Mouse (Mus musculus): ENCODE data around the gene Itpr2. TPM values are rescaled to one million over a fixed set of nuclear protein-coding genes. Genes with fewer than 3 reads are reported as not detected.

Itpr2 gene
- polyA plus RNA-seq, 1 experiment from 2014 or later, result 19.4 TPM

DNA sequence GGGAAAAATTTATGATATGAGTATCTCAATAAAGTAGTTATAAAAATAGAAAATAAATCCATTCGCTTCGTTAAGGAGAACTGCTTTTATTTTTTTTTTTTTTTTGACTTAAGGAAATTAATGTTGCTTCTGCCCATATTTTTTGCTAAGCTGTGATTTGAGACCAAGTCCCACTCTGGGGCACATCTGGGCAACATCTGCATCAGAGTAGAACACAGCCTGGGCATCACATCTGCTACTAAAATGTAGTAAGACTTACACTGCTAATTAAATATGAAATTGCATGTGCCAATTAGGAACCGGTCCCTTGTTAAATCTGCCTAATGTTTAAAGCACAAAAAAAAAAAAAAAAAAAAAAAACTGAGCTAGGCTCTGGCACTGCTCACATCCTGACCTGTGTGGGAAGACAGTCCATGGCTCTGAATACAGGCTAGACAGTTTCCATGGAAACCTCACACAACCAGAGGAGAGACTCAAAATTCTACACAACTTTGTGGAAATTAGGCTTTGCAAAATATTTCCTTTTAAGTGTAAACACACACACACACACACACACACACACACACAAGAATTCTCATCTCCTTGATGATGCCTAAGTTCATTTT, 247.7 kb downstream of the Itpr2 start:
- Histone ChIP-seq H3K36me3 (0 out of 2 replicates have a peak, but pooled peaks cover 5% of the 10 kb centered on the region), H3K27ac (no peak overlapping the region)

DNA sequence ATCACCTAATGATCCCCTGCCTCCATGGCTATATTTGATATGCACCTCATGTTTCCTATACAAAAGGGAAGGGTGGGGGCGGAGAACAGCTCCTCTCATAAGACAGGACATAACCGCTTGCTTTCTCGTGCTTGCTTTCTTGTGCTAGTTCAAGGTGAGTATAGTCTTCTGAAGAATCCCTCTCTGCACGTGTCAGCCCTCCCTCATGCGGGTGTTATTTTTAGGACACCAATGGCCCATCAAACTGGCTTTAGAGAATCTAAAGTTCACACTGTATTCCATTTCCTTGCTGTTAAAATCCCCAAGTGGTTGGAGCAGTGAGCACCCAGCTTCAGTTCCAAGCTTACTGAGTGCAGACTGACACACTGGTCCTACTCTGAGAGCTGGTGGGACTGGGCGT, 252.9 kb downstream of the Itpr2 start:
- Histone ChIP-seq H3K4me3 (no peak overlapping the region), H3K27ac (no peak overlapping the region), H3K4me1 (peaks cover 3% of the 10 kb centered on the region; the same call in 1 of the 2 replicates), H3K36me3 (peaks cover 5% of the 10 kb centered on the region; the same call in 1 of the 2 replicates), H3K9me3 (no peaks in the 10 kb centered on the region), H3K27me3 (ENCODE audit: insufficient read depth, poor library complexity, severe bottlenecking) (no peaks in the 10 kb centered on the region)
- 74% methylated on average over 6 of the region's 6 CpGs for WGBS
- DNase-seq (ENCODE audit: low spot score), result no peak

More for the DNA sequence above, 247.7 kb downstream of the Itpr2 start:
- peaks cover 4% of the 10 kb centered on the region; the same call in 1 of the 2 replicates for H3K4me1 ChIP-seq
- no peaks in the 10 kb centered on the region for H3K27me3 ChIP-seq (ENCODE audit: insufficient read depth, poor library complexity, severe bottlenecking)
- no peak overlapping the region for H3K4me3 ChIP-seq
- DNase-seq (ENCODE audit: low spot score), result no peak
- 92% methylated on average over 3 of the region's 3 CpGs for WGBS
- no peaks in the 10 kb centered on the region for H3K9me3 ChIP-seq

DNA sequence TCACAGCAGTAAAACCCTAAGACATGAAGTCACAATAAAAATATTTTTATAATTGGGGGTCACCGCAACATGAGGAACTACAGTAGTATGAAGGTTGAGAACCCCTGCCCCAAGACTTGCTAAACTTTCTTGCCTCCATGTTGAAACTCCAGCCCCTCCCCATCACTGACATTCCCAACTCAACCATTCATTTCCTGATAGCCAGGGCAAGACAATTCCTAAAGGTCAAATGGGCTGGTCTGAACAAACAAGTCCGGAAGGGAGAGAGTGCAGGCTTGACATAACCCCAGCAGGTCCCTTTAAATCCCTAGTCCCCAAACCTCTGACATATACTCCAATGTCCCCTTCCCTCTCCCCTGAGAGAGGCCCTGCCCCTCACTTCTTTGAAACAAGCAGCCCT, 253.7 kb downstream of the Itpr2 start:
- H3K9me3 ChIP-seq, result no peaks in the 10 kb centered on the region
- H3K4me1 ChIP-seq, result peaks cover 3% of the 10 kb centered on the region; the same call in 1 of the 2 replicates
- H3K27ac ChIP-seq, result no peak overlapping the region
- 74% methylated on average over 2 of the region's 2 CpGs for WGBS
- DNase-seq (ENCODE audit: low spot score), result no peak
- no peak overlapping the region for H3K4me3 ChIP-seq
- peaks cover 11% of the 10 kb centered on the region; the same call in 1 of the 2 replicates for H3K36me3 ChIP-seq
- H3K27me3 ChIP-seq (ENCODE audit: insufficient read depth, poor library complexity, severe bottlenecking), result no peaks in the 10 kb centered on the region

DNA sequence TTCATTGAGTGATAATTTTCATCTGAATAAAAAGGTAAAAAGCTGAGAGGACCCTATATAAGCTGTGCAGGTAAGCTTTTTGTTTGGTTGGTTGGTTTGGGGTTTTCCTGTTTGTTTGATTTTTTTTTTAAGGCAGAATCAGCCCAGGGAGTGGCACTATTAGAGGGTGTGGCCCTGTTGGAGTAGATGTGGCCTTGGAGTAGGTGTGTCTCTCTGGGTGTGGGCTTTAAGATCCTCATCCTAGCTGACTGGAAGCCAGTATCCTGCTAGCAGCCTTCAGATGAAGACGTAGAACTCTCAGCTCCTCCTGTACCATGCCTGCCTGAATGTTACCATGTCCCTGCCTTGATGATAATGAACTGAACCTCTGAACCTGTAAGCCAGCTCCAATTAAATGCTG, 254.1 kb downstream of the Itpr2 start:
- H3K9me3 ChIP-seq, result no peaks in the 10 kb centered on the region
- H3K27me3 ChIP-seq (ENCODE audit: insufficient read depth, poor library complexity, severe bottlenecking), result no peaks in the 10 kb centered on the region
- no peak overlapping the region for H3K4me3 ChIP-seq
- H3K4me1 ChIP-seq, result peaks cover 3% of the 10 kb centered on the region; the same call in 1 of the 2 replicates
- DNase-seq (ENCODE audit: low spot score), result no peak
- 82% methylated on average over 1 of the region's 1 CpGs for WGBS
- H3K27ac ChIP-seq, result no peak overlapping the region
- peaks cover 11% of the 10 kb centered on the region; the same call in 1 of the 2 replicates for H3K36me3 ChIP-seq

DNA sequence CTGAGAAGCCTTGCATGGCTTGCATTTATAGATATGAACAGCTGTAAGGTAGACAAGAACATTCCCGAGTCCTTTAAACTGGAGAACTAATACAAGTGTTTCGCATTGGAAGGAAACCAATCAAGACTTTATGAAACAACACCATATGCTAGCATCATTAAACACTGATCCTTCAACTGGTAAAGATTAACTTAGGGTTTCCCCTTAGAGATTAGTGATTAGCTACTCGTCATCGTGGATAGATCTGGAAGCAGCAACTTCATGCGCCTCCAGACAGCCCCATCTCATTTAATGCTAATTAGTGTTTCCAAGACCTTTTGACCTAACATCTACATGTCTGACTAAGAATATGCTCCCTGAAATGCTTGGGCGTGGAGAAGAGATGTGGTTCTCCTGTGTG, 255.7 kb downstream of the Itpr2 start:
- DNase-seq (ENCODE audit: low spot score), result no peak
- Histone ChIP-seq H3K27me3 (ENCODE audit: insufficient read depth, poor library complexity, severe bottlenecking) (no peaks in the 10 kb centered on the region), H3K4me3 (no peak overlapping the region), H3K36me3 (peaks cover 11% of the 10 kb centered on the region; the same call in 1 of the 2 replicates), H3K4me1 (peaks cover 5% of the 10 kb centered on the region; the same call in 1 of the 2 replicates), H3K27ac (no peak overlapping the region), H3K9me3 (no peaks in the 10 kb centered on the region)
- 87% methylated on average over 6 of the region's 6 CpGs for WGBS

DNA sequence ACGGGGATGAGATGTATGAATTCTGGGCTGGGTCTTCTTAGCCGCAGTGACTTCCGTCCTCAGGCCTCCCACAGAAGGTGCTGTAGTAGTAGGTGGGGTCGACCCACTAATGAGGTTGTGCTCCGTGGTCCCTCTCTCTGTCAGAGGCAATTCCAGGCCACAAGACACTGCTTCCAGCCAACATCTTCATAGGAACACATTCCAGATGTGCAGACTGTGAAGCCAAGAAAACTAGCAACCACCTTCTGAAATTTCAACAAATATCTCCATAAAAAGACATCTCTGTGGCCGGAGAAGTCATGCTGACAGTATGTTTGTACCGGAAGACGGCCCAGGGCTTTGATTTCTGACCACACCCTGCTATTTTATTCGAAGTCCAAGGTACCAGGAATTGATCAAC, 256.1 kb downstream of the Itpr2 start:
- no peak overlapping the region for H3K4me3 ChIP-seq
- peaks cover 5% of the 10 kb centered on the region; the same call in 1 of the 2 replicates for H3K4me1 ChIP-seq
- no peak for DNase-seq (ENCODE audit: low spot score)
- no peak overlapping the region for H3K27ac ChIP-seq
- H3K9me3 ChIP-seq, result no peaks in the 10 kb centered on the region
- WGBS, result 85% methylated on average over 9 of the region's 9 CpGs
- H3K27me3 ChIP-seq (ENCODE audit: insufficient read depth, poor library complexity, severe bottlenecking), result no peaks in the 10 kb centered on the region
- H3K36me3 ChIP-seq, result peaks cover 11% of the 10 kb centered on the region; the same call in 1 of the 2 replicates

DNA sequence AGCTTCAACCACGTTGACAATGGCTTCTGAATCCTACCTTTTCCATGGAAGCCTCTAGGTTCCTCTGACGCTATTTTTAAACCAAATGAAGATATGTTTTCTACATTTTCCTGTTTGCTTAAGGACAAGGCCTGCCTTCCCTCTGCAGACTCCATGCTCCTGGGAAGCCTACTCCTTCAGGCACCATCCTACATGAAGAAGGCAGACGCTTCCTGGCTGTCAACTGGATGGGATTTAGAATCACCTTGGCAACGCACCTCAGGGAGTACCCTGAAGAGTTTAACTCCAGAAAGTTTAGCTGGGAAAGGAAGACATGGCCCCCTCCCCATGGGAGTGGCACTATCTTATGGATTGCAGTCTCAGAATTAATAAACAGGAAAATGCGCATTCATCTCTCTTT, 259.0 kb downstream of the Itpr2 start:
- WGBS, result 70% methylated on average over 5 of the region's 5 CpGs
- no peak overlapping the region for H3K27ac ChIP-seq
- no peak overlapping the region for H3K4me3 ChIP-seq
- DNase-seq (ENCODE audit: low spot score), result no peak
- H3K4me1 ChIP-seq, result peaks cover 2% of the 10 kb centered on the region; the same call in 1 of the 2 replicates
- no peaks in the 10 kb centered on the region for H3K9me3 ChIP-seq
- H3K27me3 ChIP-seq (ENCODE audit: insufficient read depth, poor library complexity, severe bottlenecking), result no peaks in the 10 kb centered on the region
- peaks cover 15% of the 10 kb centered on the region; the same call in 1 of the 2 replicates for H3K36me3 ChIP-seq

DNA sequence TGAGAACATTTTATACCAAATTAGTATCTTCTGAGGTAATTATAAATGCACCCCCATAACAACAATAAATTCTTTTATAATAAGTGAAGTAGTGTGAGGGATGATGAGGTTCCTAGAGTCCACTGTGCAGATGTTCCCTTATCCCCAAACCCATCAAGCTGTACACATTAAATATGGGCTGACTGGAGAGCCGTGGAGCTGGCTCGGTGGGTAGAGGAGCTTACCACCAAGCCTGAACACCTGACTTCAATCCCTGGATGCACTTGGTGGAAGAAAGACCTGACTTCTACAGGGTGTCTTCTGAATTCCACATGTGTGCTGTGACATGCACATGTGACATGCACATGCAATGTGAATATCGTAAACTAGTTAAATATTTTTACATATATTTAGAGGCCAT, 260.7 kb downstream of the Itpr2 start:
- peaks cover 32% of the 10 kb centered on the region for H3K36me3 ChIP-seq
- no peaks in the 10 kb centered on the region for H3K27me3 ChIP-seq (ENCODE audit: insufficient read depth, poor library complexity, severe bottlenecking)
- no peak overlapping the region for H3K4me3 ChIP-seq
- 94% methylated on average over 3 of the region's 3 CpGs for WGBS
- no peak for DNase-seq (ENCODE audit: low spot score)
- no peak overlapping the region for H3K27ac ChIP-seq
- H3K4me1 ChIP-seq, result peaks cover 2% of the 10 kb centered on the region; the same call in 1 of the 2 replicates
- H3K9me3 ChIP-seq, result no peaks in the 10 kb centered on the region

DNA sequence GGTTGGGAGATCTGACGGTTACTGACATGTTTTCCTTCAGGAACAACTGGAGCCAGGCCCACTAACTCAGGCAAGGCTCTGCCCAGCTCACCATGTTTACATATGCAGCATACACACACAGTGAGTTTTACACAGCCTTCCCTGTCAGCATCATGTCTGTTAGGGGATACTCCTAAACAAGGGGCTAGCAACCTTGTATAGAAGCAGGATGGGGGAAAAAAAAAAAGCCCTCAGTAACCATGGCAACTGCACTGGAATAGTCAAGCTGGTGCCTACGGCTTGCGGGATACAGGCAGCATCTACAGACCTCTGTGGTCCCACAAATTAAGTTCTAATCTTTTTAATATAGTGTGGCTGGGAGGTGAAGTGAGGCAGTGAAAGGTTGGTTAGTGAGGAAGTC, 266.9 kb downstream of the Itpr2 start:
- Histone ChIP-seq H3K27me3 (ENCODE audit: insufficient read depth, poor library complexity, severe bottlenecking) (no peaks in the 10 kb centered on the region), H3K27ac (no peak overlapping the region), H3K4me1 (peaks cover 3% of the 10 kb centered on the region; the same call in 1 of the 2 replicates), H3K9me3 (no peaks in the 10 kb centered on the region), H3K36me3 (peaks cover 36% of the 10 kb centered on the region), H3K4me3 (no peak overlapping the region)
- DNase-seq (ENCODE audit: low spot score), result no peak
- WGBS, result 75% methylated on average over 3 of the region's 3 CpGs

DNA sequence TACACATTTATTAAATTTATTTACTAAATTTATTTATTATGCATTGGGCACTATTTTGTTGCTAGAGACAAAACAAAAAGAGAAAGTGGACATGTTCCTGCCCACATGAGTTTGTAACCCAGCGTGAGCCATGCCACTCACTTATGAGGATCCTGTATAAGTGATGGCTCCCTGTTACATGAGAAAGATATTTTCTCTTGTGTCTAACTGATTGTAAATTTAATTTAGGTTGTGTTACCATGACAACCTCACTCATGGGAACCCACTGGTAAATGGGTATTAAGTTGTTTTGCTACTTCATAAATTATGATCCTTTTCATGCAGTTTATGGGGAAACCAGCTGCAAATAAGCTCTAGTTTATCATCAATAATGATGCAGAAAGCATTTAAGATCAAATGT, 267.6 kb downstream of the Itpr2 start:
- no peak overlapping the region for H3K27ac ChIP-seq
- WGBS, result 97% methylated on average over 1 of the region's 1 CpGs
- H3K4me3 ChIP-seq, result no peak overlapping the region
- peaks cover 3% of the 10 kb centered on the region; the same call in 1 of the 2 replicates for H3K4me1 ChIP-seq
- H3K27me3 ChIP-seq (ENCODE audit: insufficient read depth, poor library complexity, severe bottlenecking), result no peaks in the 10 kb centered on the region
- no peaks in the 10 kb centered on the region for H3K9me3 ChIP-seq
- peaks cover 36% of the 10 kb centered on the region for H3K36me3 ChIP-seq
- DNase-seq (ENCODE audit: low spot score), result no peak

DNA sequence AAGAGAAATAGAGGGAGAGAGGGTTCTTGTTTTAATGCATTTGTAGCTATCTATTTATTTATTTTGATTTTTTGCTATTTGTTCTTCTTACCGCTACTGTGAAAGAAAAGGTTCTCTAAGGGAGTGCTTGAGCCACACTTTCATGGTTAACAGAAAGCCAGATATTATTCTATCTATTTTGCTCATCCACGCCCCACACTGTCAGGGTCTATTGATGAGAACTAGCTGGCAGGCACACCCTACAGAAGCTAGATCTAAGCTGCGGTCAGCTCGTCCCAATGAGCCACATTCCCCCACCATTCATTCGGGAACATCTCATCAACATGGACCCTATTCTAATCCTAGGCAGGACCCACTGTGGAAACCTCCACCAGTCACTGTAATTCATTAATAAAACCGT, 271.1 kb downstream of the Itpr2 start:
- Histone ChIP-seq H3K27me3 (ENCODE audit: insufficient read depth, poor library complexity, severe bottlenecking) (no peaks in the 10 kb centered on the region), H3K27ac (no peak overlapping the region), H3K36me3 (peaks cover 15% of the 10 kb centered on the region; the same call in 1 of the 2 replicates), H3K9me3 (no peaks in the 10 kb centered on the region), H3K4me3 (no peak overlapping the region), H3K4me1 (peaks cover 3% of the 10 kb centered on the region; the same call in 1 of the 2 replicates)
- DNase-seq (ENCODE audit: low spot score), result no peak
- WGBS, result 85% methylated on average over 6 of the region's 6 CpGs

DNA sequence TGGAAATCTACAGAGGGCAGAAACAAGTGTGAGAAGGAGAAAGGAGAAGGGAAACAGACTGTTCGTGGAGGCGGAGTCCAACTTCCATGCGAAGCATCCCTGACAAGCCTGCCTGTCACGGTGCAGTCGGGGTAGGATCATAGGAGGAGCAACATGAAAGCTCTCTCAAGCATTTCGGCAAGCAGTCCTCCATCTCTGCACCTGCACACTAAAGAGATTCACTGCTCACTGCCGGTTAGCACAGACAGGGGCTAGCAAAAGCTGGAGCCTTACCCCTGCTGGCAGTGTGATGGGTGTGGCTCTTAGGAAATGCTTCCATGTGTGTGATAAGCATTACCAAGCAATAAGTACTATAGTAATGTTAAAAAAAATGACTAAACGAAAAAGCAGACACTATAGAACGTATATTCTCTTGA, 271.6 kb downstream of the Itpr2 start:
- no peak overlapping the region for H3K4me3 ChIP-seq
- DNase-seq (ENCODE audit: low spot score), result no peak
- H3K36me3 ChIP-seq, result peaks cover 15% of the 10 kb centered on the region; the same call in 1 of the 2 replicates
- no peak overlapping the region for H3K27ac ChIP-seq
- H3K9me3 ChIP-seq, result no peaks in the 10 kb centered on the region
- peaks cover 6% of the 10 kb centered on the region; the same call in 1 of the 2 replicates for H3K4me1 ChIP-seq
- WGBS, result 66% methylated on average over 9 of the region's 9 CpGs
- H3K27me3 ChIP-seq (ENCODE audit: insufficient read depth, poor library complexity, severe bottlenecking), result no peaks in the 10 kb centered on the region

DNA sequence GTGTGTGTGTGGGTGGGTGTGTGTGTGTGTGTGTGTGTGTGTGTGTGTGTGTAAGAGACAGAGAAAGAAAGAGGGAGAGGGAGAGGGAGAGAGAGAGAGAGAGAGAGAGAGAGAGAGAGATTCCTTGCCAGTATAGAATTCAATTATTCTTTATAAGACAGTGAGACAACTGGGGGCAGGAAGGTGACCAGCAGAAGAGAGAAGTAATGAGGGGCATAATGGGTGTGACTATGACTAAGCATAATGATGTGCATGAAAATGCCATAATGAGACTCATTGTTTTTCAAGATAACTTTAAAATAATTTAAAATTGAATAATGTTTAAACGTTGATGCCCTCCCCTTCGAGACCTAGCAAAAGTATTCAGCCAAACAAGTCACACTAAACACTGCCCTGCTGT, 272.1 kb downstream of the Itpr2 start:
- Histone ChIP-seq H3K9me3 (no peaks in the 10 kb centered on the region), H3K27ac (no peak overlapping the region), H3K36me3 (peaks cover 15% of the 10 kb centered on the region; the same call in 1 of the 2 replicates), H3K4me1 (peaks cover 7% of the 10 kb centered on the region; the same call in 1 of the 2 replicates), H3K4me3 (no peak overlapping the region), H3K27me3 (ENCODE audit: insufficient read depth, poor library complexity, severe bottlenecking) (no peaks in the 10 kb centered on the region)
- no peak for DNase-seq (ENCODE audit: low spot score)
- WGBS, result 87% methylated on average over 2 of the region's 2 CpGs
